Mouse (Mus musculus) MEL (cell line): Measurements from ENCODE around the gene D17Wsu92e. TPM values are rescaled to one million over a fixed set of nuclear protein-coding genes. Genes with fewer than 3 reads are reported as not detected.

Experiments
- DNase-seq: peaks from one replicate; pipeline ENCODE4 v3.0.0; 2011; ENCODE audit warnings: low read depth, low spot score
- H3K27ac ChIP-seq: 2 replicates; pipeline ENCODE4 v1.5.1; 2012; ENCODE audit warnings: low read depth, mild to moderate bottlenecking, control low read depth, low read length, moderate library complexity; ENCODE audit not compliant: control insufficient read depth
- H3K27me3 ChIP-seq, 2 experiments: fragments of 150-350 bp in 1 of 2; sonication (generic) in 1 of 2; 2 replicates each; pipeline ENCODE4 v1.6.1; 2012; ENCODE audit warnings: low read length in 2 of 2, mild to moderate bottlenecking in 2 of 2, improper control_type of control experiment in 1 of 2, moderate library complexity in 1 of 2; ENCODE audit not compliant: insufficient read depth in 2 of 2, control insufficient read depth in 1 of 2
- H3K36me3 ChIP-seq, 2 experiments: 2 replicates each; pipeline ENCODE4 v1.6.1; 2012 to 2014; ENCODE audit warnings: low read length in 2 of 2, improper control_type of control experiment in 1 of 2, inconsistent platforms in 1 of 2, mild to moderate bottlenecking in 1 of 2; ENCODE audit not compliant: insufficient read depth in 2 of 2, control insufficient read depth in 1 of 2
- H3K4me1 ChIP-seq, 2 experiments: fragments of 150-350 bp in 1 of 2; sonication (generic) in 1 of 2; 2 replicates each; pipeline ENCODE4 v1.6.1; 2012; ENCODE audit warnings: low read length in 2 of 2, improper control_type of control experiment in 1 of 2, mild to moderate bottlenecking in 1 of 2; ENCODE audit not compliant: insufficient read depth in 2 of 2, control insufficient read depth in 1 of 2
- H3K4me3 ChIP-seq, 2 experiments: fragments of 150-350 bp in 1 of 2; sonication (generic) in 1 of 2; 2 replicates each; pipeline ENCODE4 v1.5.1; 2012; ENCODE audit warnings: low read depth in 2 of 2, low read length in 2 of 2, mild to moderate bottlenecking in 2 of 2, moderate library complexity in 2 of 2, control low read depth in 1 of 2, improper control_type of control experiment in 1 of 2; ENCODE audit not compliant: control insufficient read depth in 1 of 2, insufficient read depth in 1 of 2
- H3K79me2 ChIP-seq: 2 replicates; pipeline ENCODE4 v1.6.1; 2012; ENCODE audit warnings: mild to moderate bottlenecking, low read length, moderate library complexity; ENCODE audit not compliant: control insufficient read depth, poor library complexity, insufficient read depth
- H3K9ac ChIP-seq: 2 replicates; pipeline ENCODE4 v1.6.1; 2012; ENCODE audit warnings: low read depth, mild to moderate bottlenecking, control low read depth, low read length, moderate library complexity; ENCODE audit not compliant: control insufficient read depth, poor library complexity, severe bottlenecking
- H3K9me3 ChIP-seq: fragments of 150-350 bp; sonication (generic); replicated peaks from 2 replicates; pipeline ENCODE4 v1.6.1; 2012; ENCODE audit warnings: mild to moderate bottlenecking, low read length, improper control_type of control experiment, moderate library complexity; ENCODE audit not compliant: insufficient read depth
- BHLHE40 ChIP-seq: IDR thresholded peaks from 2 replicates; pipeline ENCODE4 v1.6.1; 2012; ENCODE audit warnings: low read depth, mild to moderate bottlenecking, inconsistent platforms, low read length, improper control_type of control experiment, borderline replicate concordance
- CHD1 ChIP-seq: IDR thresholded peaks from 2 replicates; pipeline ENCODE4 v1.6.1; 2012; ENCODE audit warnings: low read depth, mild to moderate bottlenecking, inconsistent platforms, low read length, improper control_type of control experiment
- CHD2 ChIP-seq: IDR thresholded peaks from 2 replicates; pipeline ENCODE4 v1.6.1; 2011; ENCODE audit warnings: low read length, improper control_type of control experiment
- CTCF ChIP-seq, 3 experiments: IDR thresholded peaks in 2 of 3; conservative IDR thresholded peaks in 1 of 3; 2 replicates each; pipeline ENCODE4 v1.5.1; 2011 to 2012; ENCODE audit warnings: low read length in 3 of 3, low read depth in 2 of 3, mild to moderate bottlenecking in 2 of 3, improper control_type of control experiment in 1 of 3, inconsistent platforms in 1 of 3, mixed read lengths in 1 of 3, moderate library complexity in 1 of 3; ENCODE audit not compliant: control insufficient read depth in 1 of 3, insufficient read depth in 1 of 3, poor library complexity in 1 of 3, severe bottlenecking in 1 of 3
- E2F4 ChIP-seq: IDR thresholded peaks from 2 replicates; pipeline ENCODE4 v1.6.1; 2011; ENCODE audit warnings: low read depth, low read length, improper control_type of control experiment, borderline replicate concordance
- ELF1 ChIP-seq: IDR thresholded peaks from 2 replicates; pipeline ENCODE4 v1.6.1; 2014; ENCODE audit warnings: low read depth, mild to moderate bottlenecking, inconsistent platforms, low read length, improper control_type of control experiment, moderate library complexity
- EP300 ChIP-seq, 2 experiments: IDR thresholded peaks; 2 replicates each; pipeline ENCODE4 v1.6.1; 2011; ENCODE audit warnings: improper control_type of control experiment in 2 of 2, low read length in 2 of 2, low read depth in 1 of 2, mild to moderate bottlenecking in 1 of 2
- ETS1 ChIP-seq: IDR thresholded peaks from 2 replicates; pipeline ENCODE4 v1.6.1; 2012; ENCODE audit warnings: low read depth, mild to moderate bottlenecking, inconsistent platforms, low read length, improper control_type of control experiment, moderate library complexity
- GABPA ChIP-seq: IDR thresholded peaks from 2 replicates; pipeline ENCODE4 v1.6.1; 2012; ENCODE audit warnings: low read depth, mild to moderate bottlenecking, inconsistent platforms, low read length, improper control_type of control experiment, moderate library complexity
- GATA1 ChIP-seq: IDR thresholded peaks from 2 replicates; pipeline ENCODE4 v1.6.1; 2011; ENCODE audit warnings: low read depth, low read length, improper control_type of control experiment
- HCFC1 ChIP-seq: IDR thresholded peaks from 2 replicates; pipeline ENCODE4 v1.6.1; 2012; ENCODE audit warnings: low read depth, mild to moderate bottlenecking, inconsistent platforms, low read length, improper control_type of control experiment, moderate library complexity
- JUND ChIP-seq: IDR thresholded peaks from 2 replicates; pipeline ENCODE4 v1.6.1; 2011; ENCODE audit warnings: low read depth, mild to moderate bottlenecking, improper control_type of control experiment, low read length
- KAT2A ChIP-seq: conservative IDR thresholded peaks from 2 replicates; pipeline ENCODE4 v1.6.1; 2012; ENCODE audit warnings: low read depth, low read length, improper control_type of control experiment, inconsistent platforms
- MAFK ChIP-seq: IDR thresholded peaks from 2 replicates; pipeline ENCODE4 v1.6.1; 2011; ENCODE audit warnings: low read depth, mild to moderate bottlenecking, low read length, improper control_type of control experiment, borderline replicate concordance
- MAX ChIP-seq: IDR thresholded peaks from 2 replicates; pipeline ENCODE4 v1.6.1; 2011; ENCODE audit warnings: low read length, improper control_type of control experiment
- MAZ ChIP-seq: IDR thresholded peaks from 2 replicates; pipeline ENCODE4 v1.6.1; 2012; ENCODE audit warnings: low read depth, mild to moderate bottlenecking, inconsistent platforms, low read length, improper control_type of control experiment
- MYB ChIP-seq: IDR thresholded peaks from 2 replicates; pipeline ENCODE4 v1.6.1; 2011; ENCODE audit warnings: mild to moderate bottlenecking, low read depth, low read length, improper control_type of control experiment
- MYC ChIP-seq: IDR thresholded peaks from 2 replicates; pipeline ENCODE4 v1.6.1; 2011; ENCODE audit warnings: low read depth, mild to moderate bottlenecking, low read length, improper control_type of control experiment, moderate library complexity
- NELFE ChIP-seq: IDR thresholded peaks from 2 replicates; pipeline ENCODE4 v1.6.1; 2011; ENCODE audit warnings: low read depth, low read length, improper control_type of control experiment
- NRF1 ChIP-seq: IDR thresholded peaks from 2 replicates; pipeline ENCODE4 v1.6.1; 2014; ENCODE audit warnings: low read depth, mild to moderate bottlenecking, inconsistent platforms, low read length, improper control_type of control experiment, moderate library complexity; ENCODE audit not compliant: poor library complexity, insufficient read depth, severe bottlenecking
- POLR2A ChIP-seq, 2 experiments: IDR thresholded peaks; 2 replicates each; pipeline ENCODE4 v1.6.1; 2011 to 2012; ENCODE audit warnings: low read length in 2 of 2, mild to moderate bottlenecking in 2 of 2, control low read depth in 1 of 2, improper control_type of control experiment in 1 of 2, low read depth in 1 of 2, moderate library complexity in 1 of 2; ENCODE audit not compliant: control insufficient read depth in 1 of 2, insufficient read depth in 1 of 2, poor library complexity in 1 of 2
- POLR2AphosphoS2 ChIP-seq: IDR thresholded peaks from 2 replicates; pipeline ENCODE4 v1.6.1; 2011; ENCODE audit warnings: low read length, improper control_type of control experiment
- POLR2AphosphoS5 ChIP-seq: IDR thresholded peaks from 2 replicates; pipeline ENCODE4 v1.6.1; 2012; ENCODE audit warnings: low read depth, borderline replicate concordance, mild to moderate bottlenecking, inconsistent platforms, low read length, moderate library complexity, mixed read lengths
- RAD21 ChIP-seq: IDR thresholded peaks from 2 replicates; pipeline ENCODE4 v1.6.1; 2011; ENCODE audit warnings: mild to moderate bottlenecking, low read depth, low read length, improper control_type of control experiment
- RCOR1 ChIP-seq: IDR thresholded peaks from 2 replicates; pipeline ENCODE4 v1.6.1; 2012; ENCODE audit warnings: low read depth, mild to moderate bottlenecking, inconsistent platforms, low read length, improper control_type of control experiment
- SIN3A ChIP-seq: IDR thresholded peaks from 2 replicates; pipeline ENCODE4 v1.6.1; 2012; ENCODE audit warnings: low read length, improper control_type of control experiment, inconsistent platforms
- SMC3 ChIP-seq: IDR thresholded peaks from 2 replicates; pipeline ENCODE4 v1.6.1; 2011; ENCODE audit warnings: low read depth, low read length, improper control_type of control experiment
- TAL1 ChIP-seq: IDR thresholded peaks from 2 replicates; pipeline ENCODE4 v1.6.1; 2012; ENCODE audit warnings: mild to moderate bottlenecking, inconsistent platforms, low read length, moderate library complexity, mixed read lengths
- TBP ChIP-seq: IDR thresholded peaks from 2 replicates; pipeline ENCODE4 v1.8.0; 2011; ENCODE audit warnings: low read depth, low read length, improper control_type of control experiment
- TCF12 ChIP-seq: IDR thresholded peaks from 2 replicates; pipeline ENCODE4 v1.6.1; 2014; ENCODE audit warnings: low read depth, mild to moderate bottlenecking, inconsistent platforms, low read length, improper control_type of control experiment, moderate library complexity
- UBTF ChIP-seq: IDR thresholded peaks from 2 replicates; pipeline ENCODE4 v1.6.1; 2012; ENCODE audit warnings: low read depth, mild to moderate bottlenecking, inconsistent platforms, low read length, improper control_type of control experiment, moderate library complexity, borderline replicate concordance; ENCODE audit not compliant: insufficient read depth
- USF1 ChIP-seq: IDR thresholded peaks from 2 replicates; pipeline ENCODE4 v1.6.1; 2014; ENCODE audit warnings: low read depth, mild to moderate bottlenecking, inconsistent platforms, low read length, improper control_type of control experiment, moderate library complexity
- USF2 ChIP-seq, 2 experiments: IDR thresholded peaks; 2 replicates each; pipeline ENCODE4 v1.6.1; 2011 to 2012; ENCODE audit warnings: improper control_type of control experiment in 2 of 2, low read length in 2 of 2, borderline replicate concordance in 1 of 2, inconsistent platforms in 1 of 2, low read depth in 1 of 2, mild to moderate bottlenecking in 1 of 2; ENCODE audit not compliant: insufficient read depth in 1 of 2
- ZKSCAN1 ChIP-seq: IDR thresholded peaks from 2 replicates; pipeline ENCODE4 v1.6.1; 2012; ENCODE audit warnings: low read depth, mild to moderate bottlenecking, inconsistent platforms, low read length, improper control_type of control experiment, moderate library complexity
- ZMIZ1 ChIP-seq: IDR thresholded peaks from 2 replicates; pipeline ENCODE4 v1.6.1; 2012; ENCODE audit warnings: low read depth, mild to moderate bottlenecking, inconsistent platforms, low read length, improper control_type of control experiment, moderate library complexity
- ZNF384 ChIP-seq: IDR thresholded peaks from 2 replicates; pipeline ENCODE4 v1.6.1; 2012; ENCODE audit warnings: low read depth, mild to moderate bottlenecking, inconsistent platforms, low read length, improper control_type of control experiment
- polyA plus RNA-seq, 2 experiments: library from polyadenylated mRNA; stranded (reverse) in 1 of 2; unstranded in 1 of 2; fragments of >175 nt in 1 of 2; fragments of >200 nt in 1 of 2; gene quantifications; 2 replicates each; pipeline versions ENCODE4 v1.2.1 to v1.2.4; 2012; ENCODE audit warnings: low replicate concordance in 2 of 2, low read depth in 1 of 2; ENCODE audit not compliant: insufficient read length in 2 of 2, insufficient read depth in 1 of 2, missing spikeins in 1 of 2
- total RNA-seq: library from RNA; depleted of rRNA; stranded (reverse); fragments of 300-350 nt; gene quantifications from 2 replicates; pipeline ENCODE4 v1.2.3, GENCODE M21; 2012

The D17Wsu92e gene
- total and polyA plus RNA-seq, 3 experiments = 72.5 to 108 TPM; not detected in 1

DNA sequence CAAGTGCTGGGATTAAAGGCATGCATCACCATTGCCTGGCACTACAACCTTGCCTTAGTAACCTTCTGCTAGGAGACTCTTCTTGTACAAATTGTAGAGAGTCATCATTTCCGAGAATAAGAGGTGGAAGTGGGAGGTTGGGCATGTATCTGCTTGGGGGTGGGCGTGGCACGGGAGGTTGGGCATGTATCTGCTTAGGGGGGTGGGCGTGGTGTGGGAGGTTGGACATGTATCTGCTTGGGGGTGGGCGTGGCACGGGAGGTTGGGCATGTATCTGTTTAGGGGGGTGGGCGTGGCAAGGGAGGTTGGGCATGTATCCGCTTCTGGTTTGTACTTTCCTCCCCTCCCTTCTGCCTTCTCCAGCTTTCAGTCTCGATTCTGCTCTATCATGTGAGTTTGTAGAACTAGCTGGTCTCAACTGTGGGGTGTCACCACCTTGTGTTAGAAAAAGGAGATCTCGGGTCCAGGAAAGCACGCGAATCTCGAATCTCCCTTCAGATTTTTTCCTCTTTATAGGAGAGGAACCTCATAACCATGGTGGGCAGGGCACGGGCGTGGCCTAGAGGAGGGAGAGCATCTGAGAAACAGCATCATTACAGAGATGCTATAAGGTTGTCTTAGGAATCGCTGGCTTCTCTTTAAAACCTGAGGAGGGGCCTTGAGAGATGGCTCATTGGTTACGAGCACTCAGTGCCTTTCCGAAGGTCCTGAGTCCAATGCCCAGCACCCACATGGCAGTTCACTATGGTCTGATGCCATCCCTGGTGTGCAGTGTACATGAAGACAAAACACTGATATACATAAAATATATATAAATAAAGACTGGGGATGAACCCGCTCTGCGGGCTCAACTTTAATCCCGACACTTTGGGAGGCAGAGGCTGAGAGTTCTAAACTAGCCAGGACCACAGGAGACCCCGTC lies 5.8 kb upstream of the D17Wsu92e start:
- Histone ChIP-seq H3K9ac (peak overlapping the region; percentile 39), H3K4me3 (peak overlapping the region; percentile 65 to 72), H3K27me3 (0 out of 4 replicates have a peak, but pooled peaks cover 0 to 1% of the 10 kb centered on the region in 2 experiments), H3K9me3 (no peaks in the 10 kb centered on the region), H3K4me1 (peaks cover 9 to 13% of the 10 kb centered on the region in 2 experiments), H3K27ac (peak overlapping the region; percentile 86), H3K36me3 (peaks cover 0 to 12% of the 10 kb centered on the region in 2 experiments; a peak in 2 of 4 replicates), H3K79me2 (no peaks in the 10 kb centered on the region)
- DNase-seq = peak; percentile 89
- TF ChIP-seq JUND = no peak
- TF ChIP-seq CHD2 = no peak
- no peak for TF ChIP-seq EP300 (IDR thresholded peaks at IDR 0.05; ENCODE audit: low read depth in 1 of 2, low read length in 2 of 2)
- TF ChIP-seq USF2 (IDR thresholded peaks at IDR 0.05; ENCODE audit: borderline replicate concordance in 1 of 2, insufficient read depth in 1 of 2, low read depth in 1 of 2, low read length in 2 of 2) = no peak
- no peak; the same call in none of the 2 replicates for TF ChIP-seq MAX
- no peak for TF ChIP-seq POLR2AphosphoS2
- no peak for TF ChIP-seq TCF12
- no peak; a peak in 1 of 6 replicates for TF ChIP-seq CTCF (IDR thresholded peaks at IDR 0.05 in 2 of 3, conservative IDR thresholded peaks at IDR 0.05 in 1 of 3; ENCODE audit: control insufficient read depth in 1 of 3, insufficient read depth in 1 of 3, low read depth in 2 of 3, low read length in 3 of 3, poor library complexity in 1 of 3, severe bottlenecking in 1 of 3)
- TF ChIP-seq HCFC1 = peak; percentile 40; the same call in 1 of the 2 replicates
- peak; percentile 59 for TF ChIP-seq MAZ
- no peak for TF ChIP-seq POLR2AphosphoS5
- no peak for TF ChIP-seq TAL1
- no peak for TF ChIP-seq GABPA
- TF ChIP-seq SIN3A = peak; percentile 65
- TF ChIP-seq NRF1 = no peak
- TF ChIP-seq RAD21 = no peak
- TF ChIP-seq ZMIZ1 = no peak
- TF ChIP-seq E2F4 = no peak
- TF ChIP-seq NELFE = 0 out of 2 replicates have a peak, but pooled peaks have one; percentile 1
- no peak for TF ChIP-seq GATA1
- 0 out of 2 replicates have a peak, but pooled peaks have one; percentile 11 for TF ChIP-seq ELF1
- no peak for TF ChIP-seq POLR2A (IDR thresholded peaks at IDR 0.05; ENCODE audit: control insufficient read depth in 1 of 2, insufficient read depth in 1 of 2, low read depth in 1 of 2, low read length in 2 of 2, poor library complexity in 1 of 2)
- TF ChIP-seq MYB = no peak
- TF ChIP-seq MYC = 0 out of 2 replicates have a peak, but pooled peaks have one; percentile 17
- TF ChIP-seq ZKSCAN1 = no peak
- no peak for TF ChIP-seq KAT2A
- TF ChIP-seq ETS1 = no peak
- no peak for TF ChIP-seq ZNF384
- TF ChIP-seq RCOR1 = no peak
- TF ChIP-seq CHD1 = no peak
- no peak for TF ChIP-seq UBTF
- no peak for TF ChIP-seq USF1
- no peak for TF ChIP-seq MAFK
- TF ChIP-seq SMC3 = no peak
- no peak for TF ChIP-seq TBP
- no peak for TF ChIP-seq BHLHE40
